Mouse (Mus musculus): Measurements from ENCODE around the gene BC025446.
"Not testable (repeated sequence)": the region's sequence is repeated elsewhere in the genome, so short reads cannot be mapped to it uniquely, and the experiment has no call there.

Gene BC025446

DNA sequence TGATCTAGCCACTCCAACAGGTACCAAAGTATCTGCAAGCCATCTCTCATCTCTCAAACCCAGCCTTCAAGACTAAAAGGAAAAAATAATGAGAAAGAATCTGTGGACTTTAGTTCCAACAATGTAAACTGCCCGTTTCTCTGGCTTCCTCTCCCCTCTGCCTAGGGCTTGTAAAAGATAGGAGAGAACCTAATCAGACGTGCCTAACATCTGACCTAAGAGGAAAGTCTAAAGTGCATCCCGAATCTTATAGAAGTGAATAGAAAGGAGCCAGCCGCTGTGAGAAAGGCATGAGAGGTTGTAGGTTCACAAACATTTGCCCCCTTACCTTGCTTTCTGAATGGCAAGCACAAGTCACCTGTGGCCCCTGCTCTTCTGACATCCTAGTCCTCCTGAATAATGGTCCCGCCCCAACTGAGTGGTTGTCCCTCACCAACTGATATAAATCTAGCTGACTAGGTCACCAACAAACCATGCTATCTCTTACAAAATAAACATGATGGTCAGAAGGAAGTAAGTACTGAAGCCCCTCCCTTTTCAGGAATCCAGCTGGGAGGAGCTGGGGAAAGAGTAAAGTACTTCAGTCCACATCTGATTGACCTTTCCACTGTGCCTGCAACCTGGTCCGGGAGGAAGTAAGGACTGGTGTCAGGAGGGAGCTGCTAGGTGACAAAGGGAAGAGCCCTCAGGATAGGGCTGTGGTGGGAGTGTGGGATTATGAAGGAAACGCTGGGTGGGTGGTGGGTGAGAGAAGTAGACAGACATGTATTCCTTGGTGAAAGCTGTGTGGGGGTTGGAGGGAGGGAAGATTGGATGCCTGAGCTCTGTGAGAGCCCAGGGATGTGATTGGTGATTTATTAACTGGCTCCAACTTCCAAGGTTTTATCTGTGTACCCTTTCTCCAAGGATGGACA, at the start of gene BC025446:
Gene BC025446, plus strand, starts transcription at position 599 of the 914 bp plus-strand sequence.
- ChIA-PET POLR2A (no interaction called here), CTCF (no interaction called here)

- ChIA-PET POLR2A (no interaction called here), CTCF (interaction anchor here in 1 of 4 experiments (1.3 kb wide), 1 partner anchor 19 kb away, joined by 3 read pairs; no protein-coding TSS in a partner anchor)
These were observed 40.7 kb upstream of the BC025446 start for GRCm38 (mm10) chr15:75175506-75175905.

DNA sequence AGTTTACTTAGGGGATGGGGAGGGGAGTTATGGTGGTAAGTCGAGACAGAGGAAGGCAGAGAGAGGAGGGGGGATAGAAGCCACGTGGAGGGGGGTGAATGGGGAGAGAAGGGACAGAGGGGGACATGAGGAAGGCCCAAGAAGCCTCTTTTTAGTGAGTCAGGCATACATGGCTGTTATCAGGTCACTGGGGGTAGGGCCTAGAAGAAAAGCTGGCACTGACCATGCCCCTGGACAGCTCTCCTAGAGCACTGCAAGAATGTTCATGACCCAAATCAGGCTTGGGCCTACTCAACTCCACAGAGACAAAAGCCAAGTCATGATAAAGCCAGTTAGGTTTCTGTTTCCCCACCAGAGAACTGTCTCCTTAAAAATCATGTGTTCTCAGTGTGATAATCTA, 29.9 kb upstream of the BC025446 start:
- ChIA-PET CTCF (interaction anchor here in 2 of 4 experiments (0.6 to 1.4 kb wide), 2 partner anchors 276 to 282 kb away, joined by 3 to 4 read pairs; no protein-coding TSS in a partner anchor), POLR2A (no interaction called here)

DNA sequence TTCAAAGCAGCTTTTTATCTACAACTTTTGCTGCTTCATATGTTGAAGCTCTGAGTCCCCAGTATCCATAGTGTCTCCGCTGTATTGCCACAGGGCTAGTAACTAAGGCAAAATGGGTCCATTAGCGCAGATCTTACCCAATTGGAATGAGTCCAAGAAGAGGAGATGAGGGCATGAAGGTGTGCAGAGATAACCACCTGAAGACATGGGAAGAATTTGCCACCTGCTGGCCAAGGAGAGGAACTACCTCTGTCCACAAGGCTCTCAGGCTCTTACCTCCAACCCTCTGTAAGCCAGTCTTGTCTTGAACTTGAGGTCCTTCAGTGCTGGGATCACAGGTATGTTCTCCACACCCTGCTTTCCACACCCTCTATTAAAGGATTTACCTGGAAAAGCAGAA, 27.1 kb upstream of the BC025446 start:
- ChIA-PET CTCF (interaction anchor here (0.5 to 2.0 kb wide), 17 partner anchors 11 to 1492 kb away, joined by 3 to 8 read pairs (median 4); partner anchors contain the start of gene D730001G18Rik (in 1 of the 4)), POLR2A (no interaction called here)

- POLR2A ChIA-PET: not testable (repeated sequence)
- CTCF ChIA-PET: interaction anchor here in 2 of 4 experiments (0.6 kb wide), 2 partner anchors 278 to 366 kb away, joined by 3 read pairs; no protein-coding TSS in a partner anchor
These were observed 25.6 kb upstream of the BC025446 start for GRCm38 (mm10) chr15:75190560-75190959.

- ChIA-PET CTCF (no interaction called here), POLR2A (no interaction called here)
These were observed 655 bp downstream of the BC025446 start for GRCm38 (mm10) chr15:75216831-75217230.

- ChIA-PET CTCF (no interaction called here), POLR2A (no interaction called here)
These were observed 5.8 kb downstream of the BC025446 start for GRCm38 (mm10) chr15:75221942-75222341.

DNA sequence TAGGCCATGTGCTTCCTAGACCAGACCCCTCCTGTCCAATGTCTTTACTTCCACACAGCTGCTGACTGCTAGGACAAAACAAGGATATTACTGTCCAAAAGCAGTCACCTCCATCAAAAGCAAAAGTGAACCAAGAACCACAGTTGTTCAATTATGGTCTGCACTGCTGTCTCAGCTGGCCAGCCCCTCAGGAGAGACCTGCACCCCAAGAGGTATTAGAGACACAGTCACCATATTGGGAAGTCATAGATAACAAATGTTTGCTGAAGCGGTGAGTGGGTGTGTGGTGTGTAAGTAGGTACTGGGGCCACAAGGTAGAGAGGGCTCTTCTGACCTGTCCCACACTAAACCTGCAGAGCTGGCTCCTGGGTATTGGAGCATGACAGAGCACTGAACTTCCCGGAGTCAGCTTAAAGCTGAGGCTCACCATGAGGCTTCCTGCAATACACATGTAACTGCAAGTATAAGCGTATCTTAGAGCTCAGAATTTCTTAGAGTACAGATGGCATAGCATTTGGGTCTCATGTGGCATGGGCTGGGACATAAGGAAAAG, 21.6 kb downstream of the BC025446 start:
- CTCF ChIA-PET: interaction anchor here in 1 of 4 experiments (0.6 kb wide), 1 partner anchor 19 kb away, joined by 3 read pairs; no protein-coding TSS in a partner anchor
- POLR2A ChIA-PET: interaction anchor here in 1 of 4 experiments (0.6 kb wide), 1 partner anchor 452 kb away, joined by 4 read pairs; no protein-coding TSS in a partner anchor

GRCm38 (mm10) chr15:75240558-75240957, 24.4 kb downstream of the BC025446 start:
- ChIA-PET CTCF (no interaction called here), POLR2A (interaction anchor here in 1 of 4 experiments (0.5 kb wide), 1 partner anchor 10 kb away, joined by 3 read pairs; no protein-coding TSS in a partner anchor)

GRCm38 (mm10) chr15:75242756-75243640, 26.8 kb downstream of the BC025446 start:
- POLR2A ChIA-PET: no interaction called here
- CTCF ChIA-PET: no interaction called here

DNA sequence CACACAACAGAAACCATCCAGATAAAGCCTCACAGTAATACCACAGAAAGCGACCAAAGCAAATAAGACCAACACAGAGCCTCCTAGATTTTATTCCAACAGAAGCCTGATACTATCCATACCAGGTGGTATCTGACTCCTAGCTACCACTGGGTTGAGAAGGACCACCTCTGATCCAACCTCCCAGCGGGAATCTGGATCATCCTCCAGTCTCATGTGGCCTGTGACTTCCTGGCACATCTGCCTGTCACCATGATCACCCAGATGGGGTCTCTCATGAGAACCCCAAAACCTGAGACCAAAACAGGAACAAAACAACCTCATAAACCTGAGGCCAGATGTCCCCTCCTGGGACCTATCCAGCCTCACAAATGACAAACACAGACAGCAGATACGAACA, 38.5 kb downstream of the BC025446 start:
- POLR2A ChIA-PET: no interaction called here
- CTCF ChIA-PET: no interaction called here

DNA sequence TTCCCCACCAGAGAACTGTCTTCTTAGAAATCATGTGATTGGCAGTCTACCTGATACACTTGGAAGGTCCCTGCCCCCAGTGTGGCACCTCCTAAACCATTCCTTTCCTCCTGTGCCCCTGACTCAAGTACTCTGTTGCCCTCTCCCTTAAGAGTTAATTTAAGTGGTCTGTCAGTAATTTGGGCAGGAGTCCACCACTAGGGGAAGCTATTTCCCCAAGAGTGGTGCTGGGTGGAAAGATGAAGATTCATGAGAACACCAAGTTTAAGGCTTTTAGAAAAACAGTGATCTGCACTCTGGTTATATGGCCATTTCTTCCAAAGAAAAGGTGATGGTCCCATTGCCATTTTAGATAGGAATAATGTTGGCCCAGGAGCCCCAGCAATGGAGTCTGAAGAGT, 49.7 kb downstream of the BC025446 start:
- ChIA-PET POLR2A (no interaction called here), CTCF (no interaction called here)

- POLR2A ChIA-PET: no interaction called here
- CTCF ChIA-PET: interaction anchor here in 1 of 4 experiments (0.5 kb wide), 1 partner anchor 779 kb away, joined by 3 read pairs; no protein-coding TSS in a partner anchor
These were observed 50.5 kb downstream of the BC025446 start for GRCm38 (mm10) chr15:75266626-75267025.

DNA sequence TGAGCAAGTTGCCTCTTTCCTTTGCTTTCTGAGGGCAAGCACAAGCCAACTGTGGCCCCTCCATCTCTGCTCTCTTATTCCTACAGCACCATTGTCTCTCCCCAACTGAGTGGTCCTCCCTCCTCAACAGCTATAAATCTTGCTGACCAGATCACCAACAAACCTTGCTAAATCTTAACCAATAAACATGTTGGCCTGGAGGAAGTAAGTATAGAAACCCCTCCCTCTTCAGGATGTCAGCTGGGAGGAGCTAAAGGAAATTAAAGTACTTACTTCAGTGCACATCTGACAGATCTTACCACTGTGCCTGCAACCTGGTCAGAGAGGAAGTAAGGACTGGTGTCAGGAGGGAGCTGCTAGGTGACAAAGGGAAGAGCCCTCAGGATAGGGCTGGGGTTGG, 51.9 kb downstream of the BC025446 start, which contains the start of gene Ly6f:
Gene Ly6f, plus strand, starts transcription at position 301 of the 400 bp plus-strand sequence.
- POLR2A ChIA-PET: interaction anchor here in 2 of 4 experiments (0.6 kb wide), 2 partner anchors 29 to 90 kb away, joined by 4 read pairs; no protein-coding TSS in a partner anchor
- CTCF ChIA-PET: interaction anchor here in 1 of 4 experiments (0.6 kb wide), 2 partner anchors 29 to 235 kb away, joined by 3 to 7 read pairs; no protein-coding TSS in a partner anchor

DNA sequence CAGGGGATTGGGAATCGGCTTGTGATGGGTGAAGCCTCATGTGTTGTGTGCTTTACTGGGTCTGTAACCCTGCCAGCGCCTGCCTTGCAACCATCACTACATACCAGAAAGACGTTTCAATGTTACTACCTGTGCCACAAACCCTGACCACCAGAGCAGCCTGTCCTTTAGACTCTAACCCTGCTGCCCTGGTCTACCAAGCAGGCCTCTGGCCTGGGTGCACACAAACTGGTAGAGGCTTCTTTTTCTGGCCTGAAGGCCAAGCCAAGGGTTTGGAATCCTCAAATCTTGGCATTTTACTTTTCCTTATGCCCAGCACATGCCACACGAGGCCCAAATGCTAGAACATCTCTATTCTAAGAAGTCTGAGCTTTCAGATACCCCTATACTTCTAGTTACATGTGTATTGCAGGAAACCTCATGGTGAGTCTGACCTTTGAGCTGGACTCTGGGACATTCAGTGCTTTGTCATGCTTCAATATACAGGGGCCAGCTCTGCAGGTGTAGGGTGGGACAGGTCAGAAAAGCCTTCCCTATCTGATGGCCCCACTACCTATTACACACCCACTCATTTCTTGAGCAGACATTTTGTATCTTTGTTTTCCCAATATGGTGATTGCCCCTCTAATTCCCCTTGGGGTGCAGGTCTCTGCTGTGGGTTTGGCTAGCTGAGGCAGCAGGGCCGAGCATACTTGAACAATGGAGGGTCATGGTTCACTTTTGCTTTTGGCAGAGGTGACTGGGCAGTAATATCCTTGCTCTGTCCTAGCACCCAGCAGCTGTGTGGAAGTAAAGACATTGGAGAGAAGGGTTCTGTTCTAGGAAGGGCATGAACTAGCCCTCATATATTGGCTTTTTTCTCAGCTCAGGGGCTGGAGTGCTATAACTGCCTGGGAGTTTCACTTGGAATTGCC, 53.0 kb downstream of the BC025446 start:
- CTCF ChIA-PET: no interaction called here
- POLR2A ChIA-PET: no interaction called here

GRCm38 (mm10) chr15:75270169-75270568, 54.0 kb downstream of the BC025446 start:
- CTCF ChIA-PET: no interaction called here
- POLR2A ChIA-PET: no interaction called here

DNA sequence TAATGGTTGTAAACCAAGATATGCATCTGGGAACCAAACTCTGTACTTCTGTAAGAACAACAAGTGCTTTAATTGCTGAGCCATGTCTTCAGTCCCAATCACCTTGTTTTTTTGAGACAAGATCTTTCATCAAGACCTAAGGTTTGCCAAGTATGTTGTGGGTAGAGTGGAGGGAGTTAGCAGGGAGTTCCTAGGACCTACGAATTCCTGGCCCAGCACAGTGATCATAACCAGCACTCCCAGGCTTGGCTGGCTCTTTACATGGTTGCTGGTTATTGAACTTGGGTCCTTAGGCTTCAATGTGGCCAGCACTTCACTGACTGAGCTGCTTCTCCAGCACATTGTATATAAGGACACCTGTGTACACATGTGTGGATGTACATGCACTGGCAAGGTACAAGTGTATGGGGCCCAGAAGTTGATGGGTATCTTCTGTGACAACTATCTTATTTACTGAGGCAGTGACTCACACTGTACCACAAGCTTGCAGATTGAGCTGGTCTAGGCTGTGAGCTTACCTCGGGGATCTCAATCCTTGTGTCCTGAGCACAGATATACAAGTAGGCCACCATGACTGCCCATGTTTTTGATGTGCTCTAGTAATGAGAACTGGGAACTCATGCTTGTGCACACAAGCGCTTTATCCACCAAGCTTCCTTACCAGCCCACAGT, 54.7 kb downstream of the BC025446 start:
- ChIA-PET POLR2A (no interaction called here), CTCF (no interaction called here)

DNA sequence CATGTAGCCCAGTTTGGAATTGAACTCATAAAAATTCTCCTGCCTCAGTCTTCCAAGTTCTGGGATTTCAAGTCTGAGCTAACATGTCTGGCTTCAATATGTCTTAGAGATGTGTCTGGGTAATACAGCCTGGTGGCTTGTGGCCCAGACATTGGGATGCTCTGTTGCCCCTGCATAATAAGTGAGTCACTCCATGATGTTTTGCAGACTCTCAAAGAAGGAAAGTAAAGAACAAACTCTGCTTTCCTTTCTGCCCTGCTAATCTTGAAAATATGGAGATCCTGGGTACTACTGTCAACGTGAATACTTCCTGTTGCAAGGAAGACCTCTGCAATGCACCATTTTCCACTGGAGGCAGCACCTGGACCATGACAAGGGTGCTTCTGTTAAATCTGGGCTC, 55.2 kb downstream of the BC025446 start:
- ChIA-PET CTCF (no interaction called here), POLR2A (no interaction called here)

Data from embryonic stem cell, embryonic (primary cell).